Mouse (Mus musculus): ENCODE measurements around the gene Oaz1. TPM values are rescaled to one million over a fixed set of nuclear protein-coding genes. Genes with fewer than 3 reads are reported as not detected.

Oaz1 gene
- 1,000 to 10,000 TPM in 2 of 4 experiments, 100 to 1,000 TPM in 2; 848 to 1,083 (median 963) TPM for total RNA-seq (2022)

GRCm38 (mm10) chr10:80826151-80827062 is at the start of gene Oaz1:
Gene Oaz1, plus strand, starts transcription at chr10:80826656.
- DNase-seq (ENCODE audit: low spot score): peak; percentile 100

DNA sequence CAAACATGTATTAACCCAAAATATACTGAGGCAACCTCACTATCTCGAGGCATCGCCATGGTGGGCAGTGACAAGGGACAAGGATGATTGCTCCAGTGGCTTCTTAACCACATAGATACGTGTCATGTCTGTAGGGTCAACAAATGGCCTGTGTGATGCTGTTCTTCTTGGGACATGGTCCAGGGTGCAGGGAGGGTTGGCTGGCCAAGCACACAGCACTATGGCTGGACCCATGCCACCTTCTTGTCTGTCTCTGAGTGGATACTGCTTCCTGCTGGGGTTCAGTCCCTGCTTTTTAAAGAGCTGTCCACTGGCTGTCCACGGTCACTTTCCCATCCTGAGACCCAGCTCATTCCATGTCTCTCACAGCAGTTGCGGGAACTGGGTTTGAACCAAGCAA is 49.3 kb upstream of the Oaz1 start:
- no peak for DNase-seq (ENCODE audit: low spot score)

DNA sequence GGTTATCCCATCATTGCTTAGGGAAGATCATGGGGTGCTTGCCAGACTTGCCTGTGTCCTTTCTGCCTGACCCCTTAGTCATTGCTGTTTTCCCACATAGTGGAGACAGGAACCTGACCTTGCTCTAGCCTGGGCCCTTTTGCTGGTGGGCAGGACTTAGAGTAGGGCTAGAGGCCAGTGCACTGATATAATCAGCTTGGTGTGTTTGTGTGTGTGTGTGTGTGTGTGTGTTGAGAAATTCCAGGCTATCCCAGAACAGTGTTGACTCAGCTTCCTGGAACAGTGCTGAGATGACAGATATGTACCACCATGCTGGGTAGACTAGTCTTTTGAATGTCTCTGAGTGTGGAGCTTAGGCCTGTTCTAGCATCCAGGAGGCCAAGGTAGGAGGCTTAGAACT is 46.9 kb upstream of the Oaz1 start:
- DNase-seq (ENCODE audit: low spot score): no peak

- no peak for DNase-seq (ENCODE audit: low spot score)
Observed at GRCm38 (mm10) chr10:80784302-80784701, 42.2 kb upstream of the Oaz1 start.

DNA sequence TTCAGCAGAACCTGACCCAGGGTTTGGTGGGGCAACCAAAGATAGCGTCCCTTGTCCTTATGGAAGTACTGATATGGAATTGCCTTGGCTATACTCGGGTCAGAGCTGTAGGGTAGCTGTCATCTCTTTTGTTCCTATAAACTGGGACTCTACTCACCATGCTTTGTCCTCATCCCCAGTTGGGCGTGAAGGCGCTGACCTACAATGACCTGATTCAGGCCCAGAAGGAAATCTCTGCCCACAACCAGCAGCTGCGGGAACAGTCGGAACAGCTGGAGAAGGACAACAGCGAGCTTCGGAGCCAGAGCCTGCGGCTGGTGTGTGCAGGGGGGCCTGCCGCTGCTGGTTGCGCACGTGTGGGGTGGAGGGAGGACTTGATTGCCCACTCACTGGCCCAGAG is 41.6 kb upstream of the Oaz1 start:
- no peak for DNase-seq (ENCODE audit: low spot score)

DNA sequence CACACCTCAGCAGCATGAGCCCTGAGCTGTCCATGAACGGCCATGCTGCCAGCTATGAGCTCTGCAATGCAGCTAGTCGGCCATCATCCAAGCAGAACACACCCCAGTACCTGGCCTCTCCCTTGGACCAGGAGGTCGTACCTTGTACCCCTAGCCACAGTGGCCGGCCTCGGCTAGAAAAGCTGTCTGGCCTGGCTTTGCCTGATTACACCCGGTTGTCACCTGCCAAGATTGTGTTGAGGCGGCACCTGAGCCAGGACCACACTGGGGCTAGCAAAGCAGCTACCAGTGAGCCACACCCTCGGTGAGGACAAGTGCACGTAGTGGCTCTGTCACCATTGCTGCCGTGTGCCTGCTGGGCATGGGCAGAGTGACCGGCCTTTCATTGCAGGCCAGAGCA is 40.5 kb upstream of the Oaz1 start:
- DNase-seq (ENCODE audit: low spot score): no peak

GRCm38 (mm10) chr10:80787517-80787916 is 38.9 kb upstream of the Oaz1 start:
- peak; percentile 55 for DNase-seq (ENCODE audit: low spot score)

- no peak for DNase-seq (ENCODE audit: low spot score)
Observed at GRCm38 (mm10) chr10:80790761-80791404, 35.6 kb upstream of the Oaz1 start.

- DNase-seq (ENCODE audit: low spot score): no peak
Observed at GRCm38 (mm10) chr10:80791476-80792174, 34.8 kb upstream of the Oaz1 start.

DNA sequence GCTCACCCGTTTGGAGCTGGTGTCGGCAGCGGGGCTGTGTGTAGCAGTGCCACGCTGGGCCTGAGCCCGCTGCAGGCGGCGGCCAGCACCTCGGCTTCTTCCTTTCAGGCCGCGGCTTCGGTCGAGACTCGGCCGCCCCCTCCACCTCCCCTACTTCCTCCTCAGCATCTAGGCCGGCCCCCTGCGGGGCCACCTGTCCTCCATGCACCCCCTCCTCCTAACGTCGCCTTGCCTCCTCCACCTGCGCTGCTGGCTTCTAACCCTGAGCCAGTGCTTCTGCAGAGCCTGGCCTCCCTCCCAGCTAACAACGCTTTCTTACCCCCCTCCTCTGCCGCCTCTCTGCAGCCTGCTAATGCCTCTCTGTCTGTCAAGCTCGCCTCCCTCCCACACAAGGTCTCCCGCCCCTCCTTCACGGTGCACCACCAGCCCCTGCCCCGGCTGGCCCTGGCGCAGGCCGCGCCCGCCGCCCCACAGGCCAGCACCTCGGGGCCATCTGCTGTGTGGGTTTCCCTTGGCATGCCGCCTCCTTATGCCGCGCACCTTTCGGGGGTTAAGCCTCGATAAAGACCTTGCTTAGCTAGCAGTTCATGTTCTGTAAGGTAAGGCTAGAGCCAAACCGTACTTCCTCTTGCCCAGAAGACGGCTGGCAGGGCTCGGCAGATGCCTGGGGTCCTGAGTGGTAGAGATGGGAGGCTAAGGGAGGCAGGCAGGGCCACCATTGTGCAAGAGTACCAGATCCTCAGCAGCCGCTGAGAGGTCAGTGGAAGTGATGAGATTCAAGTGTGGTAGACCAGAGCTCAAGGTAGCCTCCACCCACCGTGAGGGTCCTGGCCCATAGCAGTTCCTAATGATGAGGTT is 34.1 kb upstream of the Oaz1 start:
- no peak for DNase-seq (ENCODE audit: low spot score)

DNA sequence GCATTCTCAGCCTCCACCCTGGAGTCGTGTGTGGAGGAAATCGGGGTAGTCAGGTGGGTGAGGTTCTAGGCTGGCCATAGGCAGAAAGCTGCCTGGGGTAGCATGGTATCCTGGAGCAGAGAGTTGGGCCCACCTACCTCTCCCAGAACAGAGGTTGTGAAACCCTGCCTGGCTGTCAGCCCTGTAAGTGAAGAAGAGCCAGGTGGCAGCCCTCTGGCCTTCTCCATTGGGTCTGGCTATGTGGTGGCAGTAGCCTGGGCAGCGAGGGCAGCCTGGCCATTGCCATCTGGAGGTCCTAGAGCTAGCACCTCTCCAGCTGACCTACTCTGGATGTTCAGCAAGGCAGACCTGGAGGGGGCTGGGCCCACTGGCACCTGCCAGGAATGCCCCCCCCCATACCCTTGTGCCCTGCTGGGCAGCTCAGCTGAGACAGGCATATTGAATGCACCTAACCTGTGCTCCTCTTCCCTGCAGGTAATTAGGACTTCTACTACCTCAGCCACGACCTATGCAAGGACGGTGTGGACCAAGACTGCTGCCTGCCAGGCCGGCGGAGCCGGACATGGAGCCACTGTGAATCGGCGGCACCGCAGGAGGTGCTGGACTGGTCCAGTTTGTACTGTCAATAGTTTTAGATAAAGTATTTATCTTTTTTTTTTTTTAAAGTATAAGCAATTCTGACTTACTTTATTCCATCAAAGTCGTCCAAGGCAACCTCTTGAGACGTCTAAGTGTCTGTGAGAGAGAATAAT is 33.2 kb upstream of the Oaz1 start:
- DNase-seq (ENCODE audit: low spot score): no peak

GRCm38 (mm10) chr10:80793803-80794202 is 32.7 kb upstream of the Oaz1 start:
- no peak for DNase-seq (ENCODE audit: low spot score)

GRCm38 (mm10) chr10:80794750-80795149 is 31.7 kb upstream of the Oaz1 start:
- DNase-seq (ENCODE audit: low spot score): no peak

- DNase-seq (ENCODE audit: low spot score): no peak
Observed at GRCm38 (mm10) chr10:80796307-80796848, 30.1 kb upstream of the Oaz1 start.

DNA sequence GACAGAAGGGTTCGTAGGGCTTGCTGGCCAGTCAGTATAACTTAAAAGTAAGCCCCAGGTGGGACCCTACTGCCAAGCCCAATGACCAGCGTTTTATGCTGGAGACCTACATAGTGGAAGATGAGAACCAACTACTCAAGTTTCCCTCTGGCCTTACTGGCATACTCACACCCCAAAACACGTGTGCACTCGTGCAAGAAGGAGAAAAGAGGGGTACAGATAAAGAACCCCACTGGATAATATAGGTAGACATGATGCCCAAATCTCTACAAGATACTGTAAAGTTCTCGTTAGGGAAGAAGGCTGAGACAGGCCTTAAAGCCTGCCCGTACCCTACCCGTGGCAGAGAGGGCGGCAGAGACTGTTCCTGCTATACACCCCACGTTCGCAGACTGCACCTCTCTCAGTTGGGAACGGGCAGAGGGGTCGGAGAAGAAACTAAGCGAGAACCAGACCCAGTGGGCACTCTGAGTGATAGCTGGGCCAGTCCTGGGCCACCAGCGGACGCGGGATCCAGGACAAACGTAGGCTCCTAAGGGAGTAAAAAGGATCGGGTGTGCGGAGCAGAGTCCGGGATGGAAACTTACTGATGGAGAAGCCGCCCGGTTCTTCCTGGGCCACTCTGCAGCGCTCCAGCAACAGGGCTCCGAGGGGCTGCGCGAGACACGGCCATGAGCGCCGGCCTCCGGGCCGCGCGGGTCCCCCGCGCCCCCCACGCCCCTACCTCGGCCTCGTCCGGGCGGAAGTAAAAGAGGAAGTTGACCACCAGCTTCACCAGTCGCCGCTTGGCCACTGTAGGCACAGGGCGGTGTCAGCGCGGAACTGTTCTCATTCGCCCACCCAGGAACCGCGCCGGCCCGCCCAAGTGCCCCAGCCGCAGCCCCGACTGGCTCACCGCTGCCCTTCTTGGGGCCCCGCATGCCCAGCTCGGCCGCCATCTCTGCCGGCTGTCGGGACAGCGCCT is 29.0 kb upstream of the Oaz1 start:
- DNase-seq (ENCODE audit: low spot score): no peak

- DNase-seq (ENCODE audit: low spot score): peak; percentile 94
Observed at GRCm38 (mm10) chr10:80798150-80799006, 28.1 kb upstream of the Oaz1 start, which contains the start of the genes Sf3a2 and Plekhj1. Gene Sf3a2, plus strand, starts transcription at chr10:80798198. Gene Plekhj1, minus strand, starts transcription at chr10:80798626.

- no peak for DNase-seq (ENCODE audit: low spot score)
Observed at GRCm38 (mm10) chr10:80799070-80799566, 27.3 kb upstream of the Oaz1 start.
